Mouse (Mus musculus) heart, embryonic 15.5 days (tissue): ENCODE data around the gene Hsd17b7. TPM values are rescaled to one million over a fixed set of nuclear protein-coding genes. Genes with fewer than 3 reads are reported as not detected.
A peak's percentile ranks its signal among the peaks of the same experiment; 100 is the strongest.
"Not testable (repeated sequence)": the region's sequence is repeated elsewhere in the genome, so short reads cannot be mapped to it uniquely, and the experiment has no call there.

Source experiments
- ATAC-seq: fragments of 200-750 bp; cut with Nextera tagmentation; replicated peaks from 2 replicates; pipeline ENCODE4 v1.8.0; 2017; ENCODE audit warnings: low read depth, moderate TSS enrichment; ENCODE audit not compliant: insufficient number of reproducible peaks, insufficient read depth, low FRiP score
- H3K27ac ChIP-seq: fragments of 300-500 bp; sonication (generic); 2 replicates; pipeline ENCODE4 v1.5.1; 2015; ENCODE audit warnings: mild to moderate bottlenecking, inconsistent platforms
- H3K27me3 ChIP-seq: fragments of 300-500 bp; sonication (generic); 2 replicates; pipeline ENCODE4 v1.6.1; 2015; ENCODE audit warnings: inconsistent platforms
- H3K36me3 ChIP-seq: fragments of 300-500 bp; sonication (generic); 2 replicates; pipeline ENCODE4 v1.6.1; 2015; ENCODE audit warnings: mild to moderate bottlenecking, inconsistent platforms
- H3K4me1 ChIP-seq: fragments of 300-500 bp; sonication (generic); replicated peaks from 2 replicates; pipeline ENCODE4 v1.6.1; 2015; ENCODE audit warnings: inconsistent platforms
- H3K4me2 ChIP-seq: fragments of 300-500 bp; sonication (generic); 2 replicates; pipeline ENCODE4 v1.6.1; 2015; ENCODE audit warnings: inconsistent platforms, mild to moderate bottlenecking, moderate library complexity
- H3K4me3 ChIP-seq: fragments of 300-500 bp; sonication (generic); 2 replicates; pipeline ENCODE4 v1.5.1; 2015; ENCODE audit warnings: mild to moderate bottlenecking, inconsistent platforms
- H3K9ac ChIP-seq: fragments of 300-500 bp; sonication (generic); 2 replicates; pipeline ENCODE4 v1.6.1; 2015; ENCODE audit warnings: mild to moderate bottlenecking, inconsistent platforms
- H3K9me3 ChIP-seq: fragments of 300-500 bp; sonication (generic); replicated peaks from 2 replicates; pipeline ENCODE4 v1.6.1; 2016; ENCODE audit warnings: inconsistent platforms
- WGBS: fragments of 180-500 bp; shearing (Covaris S2); methylation state at CpG from one replicate; pipeline ENCODE4 v1.1.7; 2015; ENCODE audit warnings: mixed read lengths; 5-methylcytosine and 5-hydroxymethylcytosine counted together
- polyA plus RNA-seq: library from polyadenylated mRNA; unstranded; fragments of >200 nt; fragmentation: Nextera tagmentation; extraction: Ambion mirVana; gene quantifications from 2 replicates; pipeline ENCODE4 v1.2.1, GENCODE M21; 2015

Hsd17b7 gene
- polyA plus RNA-seq: 16.7 and 18.1 TPM in 2 replicates

DNA sequence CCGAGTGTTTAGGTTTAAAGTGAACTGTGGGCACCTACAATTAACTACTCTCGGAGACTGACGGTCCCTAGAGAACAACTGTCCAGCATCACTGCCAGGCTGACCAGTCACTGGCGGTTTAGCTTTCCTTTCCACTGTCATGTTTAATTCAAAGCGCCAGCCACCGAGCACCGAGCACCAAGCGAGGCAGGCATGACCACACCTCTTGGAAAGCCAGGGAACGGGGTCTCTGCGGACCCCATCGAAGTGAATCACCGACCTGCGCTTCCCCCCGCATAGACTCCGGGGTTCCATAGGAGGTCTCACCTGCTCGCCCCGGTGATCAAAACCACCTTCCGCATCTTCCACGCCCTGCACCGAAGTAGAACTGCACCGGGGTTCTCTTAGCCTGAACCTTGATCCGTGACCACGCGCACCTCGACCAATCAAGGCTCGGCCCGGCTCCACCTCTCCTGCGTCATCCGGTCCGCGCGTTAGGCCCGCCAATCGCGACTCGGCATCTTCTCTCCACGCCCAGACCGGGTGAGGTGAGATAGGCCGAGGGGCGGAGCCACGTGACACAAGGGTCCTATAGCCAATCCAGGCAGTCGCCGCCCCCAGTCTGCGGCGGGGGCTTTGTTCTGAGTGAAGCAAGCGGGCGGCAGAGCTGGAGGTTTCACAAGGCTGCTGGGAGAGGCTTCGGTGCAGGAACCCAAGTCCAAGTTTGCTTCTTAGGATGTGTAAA, at the start of gene Hsd17b7:
Gene Hsd17b7 (minus strand): TSS at position 450 of the 724 bp plus-strand sequence.
- Histone ChIP-seq H3K36me3 (peaks cover 23% of the 10 kb centered on the region; the same call in 1 of the 2 replicates), H3K4me2 (peak within 1 kb of the TSS; percentile 83), H3K4me3 (peak within 1 kb of the TSS; percentile 73), H3K27ac (peak within 1 kb of the TSS; percentile 90), H3K9me3 (no peaks in the 10 kb centered on the region), H3K4me1 (peaks cover 29% of the 10 kb centered on the region), H3K27me3 (no peaks in the 10 kb centered on the region), H3K9ac (peak within 1 kb of the TSS; percentile 56)
- peak; percentile 100 for ATAC-seq
- under 1% methylated on average over 48 of the region's 48 CpGs for WGBS

DNA sequence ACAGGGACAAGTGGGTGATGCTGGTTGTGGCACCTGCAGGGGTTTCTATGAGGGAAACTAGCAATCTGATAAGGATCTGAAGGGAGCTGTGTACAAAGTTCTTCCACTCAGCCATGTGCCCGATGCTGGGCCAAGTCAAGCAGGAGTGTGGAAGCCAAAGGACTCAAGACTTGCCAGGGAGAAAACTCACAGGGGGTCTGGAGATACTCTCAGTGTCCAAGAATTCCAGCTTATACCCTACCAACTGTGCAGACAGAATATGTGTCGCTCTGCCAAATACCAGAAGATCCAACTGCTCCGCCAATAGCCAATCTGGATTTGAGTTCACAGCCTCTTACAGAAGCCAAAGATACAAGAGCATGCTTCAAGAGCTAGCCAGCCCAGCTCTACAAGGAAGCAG, 45.7 kb upstream of the Hsd17b7 start:
- Histone ChIP-seq H3K9me3 (peaks cover 22% of the 10 kb centered on the region), H3K9ac (no peak overlapping the region), H3K36me3 (no peaks in the 10 kb centered on the region; the same call in 1 of the 2 replicates), H3K4me2 (no peak overlapping the region), H3K4me3 (no peak overlapping the region), H3K4me1 (no peaks in the 10 kb centered on the region), H3K27me3 (no peaks in the 10 kb centered on the region), H3K27ac (no peak overlapping the region)
- 82% methylated on average over 3 of the region's 3 CpGs for WGBS
- ATAC-seq: no peak

DNA sequence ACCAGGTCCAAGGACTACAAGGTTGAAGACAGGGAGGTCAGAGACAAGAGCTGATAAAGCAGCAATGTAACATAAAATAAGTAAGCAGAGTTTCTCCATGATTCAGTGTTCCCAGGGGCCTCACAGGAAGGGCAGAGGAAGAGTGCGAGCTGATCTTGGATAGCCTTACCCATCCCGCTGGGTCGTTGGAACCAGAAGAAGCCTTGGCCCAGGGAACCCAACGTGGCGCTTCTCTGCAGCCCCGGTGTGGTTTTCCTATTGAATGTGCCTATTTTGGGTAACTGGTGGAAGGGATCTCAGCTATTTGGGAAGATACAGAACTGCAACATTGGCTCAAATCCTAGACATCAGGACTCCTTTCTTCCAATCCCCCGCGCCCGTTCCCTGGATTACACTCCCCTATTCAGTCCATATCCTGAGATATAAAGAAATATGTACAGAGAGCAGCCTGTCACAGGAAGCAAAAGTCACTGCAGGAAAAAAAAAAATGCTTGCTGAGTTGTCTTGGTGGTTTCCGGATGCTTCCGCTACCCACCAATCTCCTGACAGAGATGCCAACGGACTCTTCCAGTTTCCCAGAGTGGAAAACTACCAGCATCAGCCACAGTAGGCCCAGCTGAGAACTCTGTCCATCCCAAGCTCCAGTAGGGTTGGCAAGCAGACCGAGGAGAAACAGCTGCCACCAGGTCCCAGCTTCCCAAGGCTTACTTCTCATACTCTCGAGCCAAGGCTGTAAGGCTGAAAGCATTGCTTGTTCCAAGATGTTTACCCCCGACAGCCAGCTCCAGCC, 41.9 kb upstream of the Hsd17b7 start:
- H3K4me3 ChIP-seq: no peak overlapping the region
- ATAC-seq: peak; percentile 47; the same call in 1 of the 2 replicates
- no peaks in the 10 kb centered on the region for H3K36me3 ChIP-seq
- H3K27ac ChIP-seq: peak overlapping the region; percentile 42
- H3K27me3 ChIP-seq: no peaks in the 10 kb centered on the region
- WGBS: 75% methylated on average over 15 of the region's 15 CpGs
- H3K4me2 ChIP-seq: no peak overlapping the region
- H3K4me1 ChIP-seq: peaks cover 8% of the 10 kb centered on the region
- no peak overlapping the region for H3K9ac ChIP-seq
- peaks cover 4% of the 10 kb centered on the region; the same call in 1 of the 2 replicates for H3K9me3 ChIP-seq

DNA sequence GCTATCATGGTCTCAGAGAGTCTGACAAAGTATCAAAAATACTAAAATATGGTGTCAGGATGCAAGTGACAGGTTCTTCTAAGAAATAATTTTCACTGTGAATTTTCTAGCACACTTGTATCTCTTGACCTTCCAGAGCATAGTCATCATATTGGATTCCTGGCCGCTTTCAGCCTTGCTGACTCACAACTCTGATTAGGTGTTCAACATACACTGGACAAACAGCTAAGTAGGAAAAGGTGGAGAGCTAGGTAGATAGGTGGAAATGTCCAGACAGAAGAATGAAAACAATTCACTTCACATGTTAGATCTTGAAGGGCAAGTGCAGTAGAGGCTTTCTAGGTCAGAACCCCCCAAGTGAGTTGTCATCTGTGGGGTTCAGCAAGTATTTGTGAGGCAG, 40.3 kb upstream of the Hsd17b7 start:
- H3K9ac ChIP-seq: no peak overlapping the region
- peaks cover 8% of the 10 kb centered on the region for H3K4me1 ChIP-seq
- H3K9me3 ChIP-seq: no peaks in the 10 kb centered on the region
- WGBS: 75% methylated on average over 1 of the region's 1 CpGs
- no peaks in the 10 kb centered on the region for H3K27me3 ChIP-seq
- H3K4me3 ChIP-seq: no peak overlapping the region
- no peak overlapping the region for H3K27ac ChIP-seq
- no peak for ATAC-seq
- no peak overlapping the region for H3K4me2 ChIP-seq
- H3K36me3 ChIP-seq: no peaks in the 10 kb centered on the region

DNA sequence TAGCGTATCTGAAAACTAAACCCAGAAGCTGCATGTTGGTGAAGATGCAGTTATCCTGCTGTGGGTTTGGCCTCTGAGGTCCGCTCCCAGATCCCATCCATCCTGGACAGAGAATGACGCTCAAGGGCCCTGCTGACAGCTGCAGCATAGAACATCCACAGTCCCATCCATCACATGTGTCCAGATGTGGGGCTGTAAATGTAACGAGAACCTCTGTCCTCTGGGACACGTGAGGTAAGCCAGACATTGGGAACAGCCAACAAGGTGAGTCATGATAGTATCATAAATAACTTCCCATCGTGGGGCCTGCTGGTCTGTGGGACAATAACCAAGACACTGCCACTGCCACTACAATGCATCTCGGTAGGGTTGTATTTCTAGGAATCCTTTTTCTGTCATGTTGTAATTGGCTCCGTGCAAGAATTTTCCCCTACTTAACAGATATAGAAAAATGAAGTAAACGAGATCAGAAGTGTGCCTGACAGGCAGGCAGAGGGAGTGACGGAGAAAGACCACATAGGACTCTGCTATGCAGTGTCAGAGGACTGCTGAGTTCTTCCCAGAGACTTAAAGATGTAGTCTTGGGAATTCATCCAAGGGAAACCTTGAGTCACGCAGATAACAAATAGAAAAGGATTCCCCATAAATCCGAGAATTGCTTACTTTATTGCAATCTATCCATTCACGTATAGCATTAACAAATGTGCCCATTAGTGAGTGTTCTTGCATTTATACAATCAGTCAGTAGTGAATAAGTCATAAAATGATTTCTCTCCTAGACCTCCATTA, 39.6 kb upstream of the Hsd17b7 start:
- Histone ChIP-seq H3K4me3 (no peak overlapping the region), H3K27ac (no peak overlapping the region), H3K27me3 (no peaks in the 10 kb centered on the region), H3K4me2 (no peak overlapping the region), H3K9ac (no peak overlapping the region), H3K9me3 (no peaks in the 10 kb centered on the region), H3K4me1 (peaks cover 8% of the 10 kb centered on the region), H3K36me3 (no peaks in the 10 kb centered on the region)
- no peak for ATAC-seq
- 61% methylated on average over 13 of the region's 13 CpGs for WGBS

DNA sequence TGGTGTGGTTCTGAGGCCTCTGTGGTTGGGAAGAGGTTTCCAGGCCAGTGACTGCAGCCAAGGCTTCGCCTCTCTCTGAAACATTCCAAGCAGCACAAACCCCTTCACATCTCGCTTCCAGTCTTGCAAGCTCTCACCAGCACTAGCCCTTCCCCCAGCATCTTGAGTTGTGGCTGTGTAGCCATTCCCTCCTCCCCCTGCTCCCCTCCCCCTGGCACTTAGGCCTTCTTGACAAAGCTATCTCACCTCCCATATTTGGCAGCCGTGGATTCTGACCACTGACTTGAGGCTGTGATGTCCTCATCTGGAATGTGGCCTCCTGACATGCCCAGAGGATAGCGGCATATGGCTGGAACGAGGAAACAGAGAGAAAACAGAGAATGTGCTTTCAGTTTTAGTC, 37.5 kb upstream of the Hsd17b7 start:
- WGBS: 23% methylated on average over 5 of the region's 5 CpGs
- Histone ChIP-seq H3K4me1 (peaks cover 8% of the 10 kb centered on the region), H3K27ac (peak overlapping the region; percentile 41), H3K9ac (no peak overlapping the region), H3K4me3 (no peak overlapping the region), H3K9me3 (no peaks in the 10 kb centered on the region), H3K4me2 (peak overlapping the region; percentile 31), H3K27me3 (no peaks in the 10 kb centered on the region), H3K36me3 (no peaks in the 10 kb centered on the region)
- 0 out of 2 replicates have a peak, but pooled peaks have one; percentile 47 for ATAC-seq

DNA sequence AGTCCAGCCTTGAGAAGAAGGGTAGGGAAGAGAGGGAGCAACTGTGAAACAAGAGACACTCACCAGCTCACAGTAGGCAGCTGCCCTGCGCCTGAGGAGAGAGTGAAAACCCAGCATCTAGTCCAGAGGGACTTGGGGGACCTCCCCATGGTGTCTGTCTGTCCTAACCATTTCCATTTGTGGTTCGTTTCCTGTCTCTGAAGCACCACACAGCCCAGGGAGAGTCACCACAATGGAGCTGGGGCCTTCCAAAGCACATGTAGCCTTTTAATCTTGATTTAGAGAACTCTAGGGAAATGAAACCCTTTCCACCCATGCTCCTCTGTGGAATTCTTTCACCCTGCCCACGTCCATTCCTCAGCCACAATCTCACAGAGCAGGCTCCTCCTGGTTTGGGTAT, 36.3 kb upstream of the Hsd17b7 start:
- Histone ChIP-seq H3K27me3 (no peaks in the 10 kb centered on the region), H3K36me3 (no peaks in the 10 kb centered on the region), H3K27ac (no peak overlapping the region), H3K4me1 (peaks cover 8% of the 10 kb centered on the region), H3K4me3 (no peak overlapping the region), H3K4me2 (no peak overlapping the region), H3K9me3 (no peaks in the 10 kb centered on the region), H3K9ac (no peak overlapping the region)
- 89% methylated on average over 3 of the region's 3 CpGs for WGBS
- ATAC-seq: no peak

DNA sequence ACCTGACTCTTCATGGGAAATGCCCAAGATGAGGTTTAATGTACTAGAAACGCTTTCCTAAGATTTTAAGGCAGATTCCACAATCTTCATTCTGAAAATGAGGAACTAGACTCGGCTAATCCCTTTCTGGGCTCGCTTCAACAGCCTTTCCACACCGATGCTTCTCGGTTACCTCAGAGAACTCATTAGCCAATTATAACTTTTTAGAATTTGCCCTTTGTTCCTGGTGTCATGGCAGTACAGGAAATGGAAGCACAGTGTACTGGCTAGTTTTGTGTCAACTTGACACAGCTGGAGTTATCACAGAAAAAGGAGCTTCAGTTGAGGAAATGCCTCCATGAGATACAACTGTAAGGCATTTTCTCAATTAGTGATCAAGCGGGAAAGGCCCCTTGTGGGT, 24.9 kb upstream of the Hsd17b7 start:
- H3K9ac ChIP-seq, H3K9me3 ChIP-seq, H3K4me1 ChIP-seq, H3K4me3 ChIP-seq, H3K27ac ChIP-seq, H3K36me3 ChIP-seq, ATAC-seq, H3K4me2 ChIP-seq, H3K27me3 ChIP-seq: not testable (repeated sequence)
- WGBS: 86% methylated on average over 6 of the region's 6 CpGs

DNA sequence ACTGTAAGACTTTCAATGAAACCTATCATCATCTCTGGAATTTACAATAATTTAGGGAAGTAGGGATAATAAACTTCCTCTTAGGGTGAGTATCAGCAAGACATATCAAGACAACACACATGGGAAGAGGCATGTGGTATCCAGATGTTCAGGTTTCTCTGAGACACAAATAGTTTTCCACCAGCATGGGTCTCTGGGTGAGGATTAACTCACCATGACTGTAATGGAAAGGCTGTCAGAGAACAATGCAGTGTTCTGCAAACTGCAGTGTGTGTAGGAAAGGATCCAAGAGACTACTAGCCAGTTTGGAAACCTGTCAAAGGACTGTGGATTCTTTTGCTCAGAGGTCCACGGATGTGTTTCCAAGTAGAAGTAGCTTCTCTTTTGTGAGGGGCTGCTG, 17.1 kb upstream of the Hsd17b7 start:
- Histone ChIP-seq H3K4me3 (no peak overlapping the region), H3K36me3 (no peaks in the 10 kb centered on the region), H3K27me3 (no peaks in the 10 kb centered on the region), H3K4me2 (no peak overlapping the region), H3K4me1 (no peaks in the 10 kb centered on the region), H3K9ac (no peak overlapping the region), H3K9me3 (no peaks in the 10 kb centered on the region), H3K27ac (no peak overlapping the region)
- WGBS: 50% methylated on average over 1 of the region's 1 CpGs
- ATAC-seq: no peak

DNA sequence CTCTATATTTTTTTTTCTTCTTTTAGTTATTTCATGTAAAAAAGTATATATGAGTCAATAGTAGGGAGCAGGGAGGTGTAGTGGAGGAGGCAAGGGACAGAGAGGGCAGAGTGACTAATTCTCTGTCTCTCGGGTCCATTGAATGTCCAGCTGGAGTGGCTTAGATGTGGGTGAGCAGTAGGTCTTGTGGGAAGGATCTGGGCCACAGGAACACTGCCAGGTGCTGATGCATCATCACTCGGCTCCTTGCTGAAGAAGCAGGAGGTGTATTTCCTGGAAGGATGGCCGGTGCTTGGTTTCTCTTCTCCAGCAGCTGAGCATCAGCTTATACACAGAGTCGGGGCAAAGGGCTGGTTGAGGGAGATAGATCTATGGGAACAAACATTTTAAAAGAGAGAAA, 8.6 kb upstream of the Hsd17b7 start:
- no peak overlapping the region for H3K27ac ChIP-seq
- no peak for ATAC-seq
- 71% methylated on average over 4 of the region's 4 CpGs for WGBS
- H3K36me3 ChIP-seq: no peaks in the 10 kb centered on the region
- no peak overlapping the region for H3K4me3 ChIP-seq
- H3K9me3 ChIP-seq: no peaks in the 10 kb centered on the region
- H3K9ac ChIP-seq: no peak overlapping the region
- no peak overlapping the region for H3K4me2 ChIP-seq
- H3K27me3 ChIP-seq: no peaks in the 10 kb centered on the region
- 0 out of 2 replicates have a peak, but pooled peaks cover under 1% of the 10 kb centered on the region for H3K4me1 ChIP-seq

DNA sequence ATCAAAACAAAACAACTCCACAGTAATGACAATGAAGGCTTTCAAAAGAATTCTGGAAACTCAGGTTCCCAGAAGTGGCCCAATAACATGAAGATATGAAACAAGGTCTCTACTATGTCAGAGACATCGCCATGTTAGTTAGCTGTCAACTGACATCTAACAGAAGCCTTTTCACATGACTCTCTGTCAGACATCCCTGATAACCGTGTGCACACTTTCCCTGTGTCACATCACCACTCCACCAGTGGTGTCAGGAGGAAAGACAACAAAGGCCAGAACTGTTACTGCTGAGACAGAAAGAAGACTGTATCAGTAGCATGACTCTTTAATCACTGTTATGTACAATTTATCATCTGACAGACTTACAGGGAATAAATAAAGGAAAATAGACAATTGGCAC, 3.0 kb upstream of the Hsd17b7 start:
- 18% methylated on average over 2 of the region's 2 CpGs for WGBS
- no peaks in the 10 kb centered on the region for H3K9me3 ChIP-seq
- peaks cover 29% of the 10 kb centered on the region for H3K4me1 ChIP-seq
- no peaks in the 10 kb centered on the region for H3K36me3 ChIP-seq
- ATAC-seq: no peak
- H3K27ac ChIP-seq: peak overlapping the region; percentile 67
- H3K27me3 ChIP-seq: no peaks in the 10 kb centered on the region
- H3K4me3 ChIP-seq: no peak overlapping the region
- H3K4me2 ChIP-seq: no peak overlapping the region
- H3K9ac ChIP-seq: no peak overlapping the region
